Mouse (Mus musculus) thymus, adult 2 months (tissue): Measurements from ENCODE around the gene Megf11.

Source experiments
- CTCF ChIP-seq: fragments of 200-500 bp; IDR thresholded peaks from 2 replicates; pipeline ENCODE4 v1.5.1; 2012; ENCODE audit warnings: mild to moderate bottlenecking, control low read depth, low read length, moderate library complexity, borderline replicate concordance; ENCODE audit not compliant: control insufficient read depth, poor library complexity, insufficient read depth; ENCODE audit errors: extremely low read depth
- POLR2A ChIP-seq: fragments of 200-500 bp; IDR thresholded peaks from 2 replicates; pipeline ENCODE4 v1.6.1; 2012; ENCODE audit warnings: mild to moderate bottlenecking, low read length, control low read depth, moderate library complexity; ENCODE audit not compliant: control insufficient read depth, poor library complexity, insufficient read depth; ENCODE audit errors: extremely low read depth

GRCm38 (mm10) chr9:64702937-64703336 is 317.5 kb downstream of the Megf11 start:
- TF ChIP-seq CTCF (no peak), POLR2A (no peak)
